Mouse (Mus musculus) liver, embryonic 13.5 days (tissue): ENCODE data around the gene Syne3. TPM values are rescaled to one million over a fixed set of nuclear protein-coding genes. Genes with fewer than 3 reads are reported as not detected.

Experiments used
- ATAC-seq: fragments of 200-750 bp; cut with Nextera tagmentation; 2 replicates; pipeline ENCODE4 v1.8.0; 2017; ENCODE audit warnings: low read depth, mild to moderate bottlenecking, moderate number of reproducible peaks, moderate library complexity
- DNase-seq: peaks from one replicate; pipeline ENCODE4 v3.0.0; 2022
- H3K27ac ChIP-seq: fragments of 300-500 bp; sonication (generic); 2 replicates; pipeline ENCODE4 v1.5.1; 2015; ENCODE audit warnings: moderate library complexity, mild to moderate bottlenecking, inconsistent platforms
- H3K27me3 ChIP-seq: fragments of 300-500 bp; sonication (generic); 2 replicates; pipeline ENCODE4 v1.6.1; 2015; ENCODE audit warnings: mild to moderate bottlenecking, inconsistent platforms
- H3K36me3 ChIP-seq: fragments of 300-500 bp; sonication (generic); 2 replicates; pipeline ENCODE4 v1.6.1; 2015; ENCODE audit warnings: mild to moderate bottlenecking, inconsistent platforms
- H3K4me1 ChIP-seq: fragments of 300-500 bp; sonication (generic); replicated peaks from 2 replicates; pipeline ENCODE4 v1.6.1; 2015; ENCODE audit warnings: inconsistent platforms
- H3K4me2 ChIP-seq: fragments of 300-500 bp; sonication (generic); 2 replicates; pipeline ENCODE4 v1.6.1; 2015; ENCODE audit warnings: inconsistent platforms, mild to moderate bottlenecking, moderate library complexity
- H3K4me3 ChIP-seq: fragments of 300-500 bp; sonication (generic); replicated peaks from 2 replicates; pipeline ENCODE4 v1.5.1; 2015; ENCODE audit warnings: mild to moderate bottlenecking, inconsistent platforms
- H3K9ac ChIP-seq: fragments of 300-500 bp; sonication (generic); 2 replicates; pipeline ENCODE4 v1.6.1; 2015; ENCODE audit warnings: mild to moderate bottlenecking, inconsistent platforms
- H3K9me3 ChIP-seq: fragments of 300-500 bp; sonication (generic); replicated peaks from 2 replicates; pipeline ENCODE4 v1.6.1; 2016; ENCODE audit warnings: inconsistent platforms
- WGBS: fragments of 180-500 bp; shearing (Covaris S2); methylation state at CpG from one replicate; pipeline ENCODE4 v1.1.7; 2015; ENCODE audit not compliant: insufficient replicate concordance; 5-methylcytosine and 5-hydroxymethylcytosine counted together
- polyA plus RNA-seq: library from polyadenylated mRNA; unstranded; fragments of >200 nt; fragmentation: Nextera tagmentation; extraction: Ambion mirVana; gene quantifications from 2 replicates; pipeline ENCODE4 v1.2.1, GENCODE M21; 2015

The Syne3 gene
- polyA plus RNA-seq, 1 experiment from 2014 or later, result 2.0 TPM

- Histone ChIP-seq H3K9ac (no peak overlapping the region), H3K27me3 (no peaks in the 10 kb centered on the region), H3K27ac (no peak overlapping the region), H3K9me3 (no peaks in the 10 kb centered on the region), H3K4me3 (no peak overlapping the region), H3K36me3 (peaks cover 56% of the 10 kb centered on the region), H3K4me1 (peaks cover 10% of the 10 kb centered on the region), H3K4me2 (no peak overlapping the region)
- WGBS, result 73% methylated on average over 9 of the region's 9 CpGs
- DNase-seq, result no peak
- ATAC-seq, result no peak
These were observed 49.6 kb downstream of the Syne3 start for GRCm38 (mm10) chr12:104959966-104960365.

GRCm38 (mm10) chr12:104958263-104958662, 51.3 kb downstream of the Syne3 start:
- Histone ChIP-seq H3K4me2 (no peak overlapping the region), H3K9ac (no peak overlapping the region; the same call in 1 of the 2 replicates), H3K9me3 (no peaks in the 10 kb centered on the region), H3K4me1 (peaks cover 14% of the 10 kb centered on the region), H3K4me3 (no peak overlapping the region), H3K27ac (no peak overlapping the region), H3K27me3 (no peaks in the 10 kb centered on the region), H3K36me3 (peaks cover 63% of the 10 kb centered on the region)
- ATAC-seq, result no peak
- WGBS, result 77% methylated on average over 11 of the region's 11 CpGs
- DNase-seq, result no peak

GRCm38 (mm10) chr12:104957165-104957564, 52.4 kb downstream of the Syne3 start:
- Histone ChIP-seq H3K4me1 (peaks cover 14% of the 10 kb centered on the region), H3K36me3 (peaks cover 64% of the 10 kb centered on the region), H3K4me3 (no peak overlapping the region), H3K9me3 (no peaks in the 10 kb centered on the region), H3K27me3 (no peaks in the 10 kb centered on the region), H3K4me2 (no peak overlapping the region), H3K27ac (no peak overlapping the region), H3K9ac (no peak overlapping the region)
- WGBS, result 98% methylated on average over 1 of the region's 1 CpGs
- no peak for ATAC-seq
- DNase-seq, result no peak

DNA sequence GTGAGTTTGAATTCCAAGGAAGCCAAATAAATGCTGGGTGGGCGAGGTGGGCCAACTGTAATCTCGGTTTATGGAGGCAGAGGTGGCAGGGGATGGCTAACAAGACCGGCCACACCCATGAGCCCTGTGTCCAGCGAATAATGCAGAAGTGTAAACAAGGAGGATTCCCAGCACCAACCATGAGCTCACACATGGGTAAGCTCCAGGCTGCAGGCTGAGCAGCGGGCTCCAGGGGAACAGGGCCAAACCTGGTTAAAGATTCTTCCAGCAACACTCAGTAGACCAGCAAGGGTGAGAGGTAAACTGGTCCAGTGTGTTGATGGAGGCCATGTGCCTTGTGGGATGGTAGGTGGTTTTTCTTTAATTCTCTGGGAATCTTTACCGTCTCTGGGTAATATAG, 53.2 kb downstream of the Syne3 start:
- H3K9me3 ChIP-seq, result no peaks in the 10 kb centered on the region
- H3K27ac ChIP-seq, result no peak overlapping the region; the same call in 1 of the 2 replicates
- DNase-seq (no peak), ATAC-seq (no peak)
- peaks cover 68% of the 10 kb centered on the region for H3K36me3 ChIP-seq
- 74% methylated on average over 6 of the region's 6 CpGs for WGBS
- H3K4me3 ChIP-seq, result no peak overlapping the region
- peaks cover 14% of the 10 kb centered on the region for H3K4me1 ChIP-seq
- H3K4me2 ChIP-seq, result no peak overlapping the region
- no peaks in the 10 kb centered on the region for H3K27me3 ChIP-seq
- H3K9ac ChIP-seq, result no peak overlapping the region

GRCm38 (mm10) chr12:104955003-104955800, 54.4 kb downstream of the Syne3 start:
- peaks cover 9% of the 10 kb centered on the region for H3K4me1 ChIP-seq
- ATAC-seq (no peak), DNase-seq (no peak)
- no peaks in the 10 kb centered on the region for H3K27me3 ChIP-seq
- peaks cover 59% of the 10 kb centered on the region for H3K36me3 ChIP-seq
- no peaks in the 10 kb centered on the region for H3K9me3 ChIP-seq
- H3K9ac ChIP-seq, result no peak overlapping the region
- H3K4me3 ChIP-seq, result no peak overlapping the region
- no peak overlapping the region for H3K4me2 ChIP-seq
- H3K27ac ChIP-seq, result no peak overlapping the region
- 80% methylated on average over 17 of the region's 17 CpGs for WGBS

DNA sequence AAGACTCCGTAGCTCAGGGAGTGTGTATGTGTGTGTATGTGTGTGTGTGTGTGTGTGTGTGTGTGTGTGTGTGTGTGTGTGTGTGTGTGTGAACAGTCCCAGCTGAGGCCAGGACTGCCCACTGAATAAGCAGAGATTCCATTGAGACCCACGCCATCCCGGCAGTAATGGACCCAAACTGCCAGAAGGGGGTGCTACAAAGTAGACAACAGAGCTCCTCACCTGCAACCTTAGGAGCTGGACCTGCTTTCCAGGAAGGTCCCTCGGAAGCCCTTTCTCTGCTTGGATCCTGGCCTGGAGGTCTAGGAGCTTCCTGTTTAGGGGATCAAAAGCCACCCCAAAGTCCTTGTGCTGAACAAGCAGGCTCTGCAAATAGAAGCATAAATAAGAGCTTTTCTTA, 55.7 kb downstream of the Syne3 start:
- Histone ChIP-seq H3K9me3 (no peaks in the 10 kb centered on the region), H3K9ac (no peak overlapping the region), H3K27me3 (no peaks in the 10 kb centered on the region), H3K27ac (no peak overlapping the region), H3K36me3 (peaks cover 48% of the 10 kb centered on the region), H3K4me1 (0 out of 2 replicates have a peak, but pooled peaks cover 3% of the 10 kb centered on the region), H3K4me2 (no peak overlapping the region), H3K4me3 (no peak overlapping the region)
- ATAC-seq (peak; percentile 43), DNase-seq (peak; percentile 38)
- WGBS, result 39% methylated on average over 4 of the region's 4 CpGs

GRCm38 (mm10) chr12:104952458-104952857, 57.2 kb downstream of the Syne3 start:
- ATAC-seq, result peak; percentile 73
- H3K27ac ChIP-seq, result no peak overlapping the region
- 0 out of 2 replicates have a peak, but pooled peaks cover 3% of the 10 kb centered on the region for H3K4me1 ChIP-seq
- H3K9me3 ChIP-seq, result no peaks in the 10 kb centered on the region
- no peaks in the 10 kb centered on the region for H3K27me3 ChIP-seq
- no peak overlapping the region for H3K4me3 ChIP-seq
- H3K9ac ChIP-seq, result no peak overlapping the region
- H3K4me2 ChIP-seq, result no peak overlapping the region
- DNase-seq, result peak; percentile 63
- peaks cover 38% of the 10 kb centered on the region for H3K36me3 ChIP-seq
- 18% methylated on average over 5 of the region's 5 CpGs for WGBS

DNA sequence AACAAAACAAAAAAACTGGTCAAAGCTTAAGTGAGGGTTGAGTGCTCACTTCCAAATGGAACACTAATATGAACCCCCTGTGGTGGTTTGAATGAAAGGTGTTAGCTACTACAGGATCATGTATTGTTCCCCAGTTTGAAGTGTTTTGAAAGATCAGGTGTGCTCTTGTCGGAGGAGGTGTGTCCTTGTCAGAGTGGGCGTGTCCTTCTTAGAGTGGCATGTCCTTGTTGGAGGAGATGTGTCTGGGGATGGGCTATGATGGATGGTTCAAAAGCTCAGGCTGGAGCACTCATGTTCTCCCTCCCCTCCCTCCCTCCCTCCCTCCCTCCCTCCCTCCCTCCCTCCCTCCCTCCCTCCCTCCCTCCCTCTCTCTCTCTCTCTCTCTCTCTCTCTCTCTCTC, 61.7 kb downstream of the Syne3 start:
- Histone ChIP-seq H3K4me3 (no peak overlapping the region), H3K36me3 (peaks cover 35% of the 10 kb centered on the region), H3K27me3 (no peaks in the 10 kb centered on the region), H3K4me1 (no peaks in the 10 kb centered on the region), H3K27ac (no peak overlapping the region), H3K9me3 (no peaks in the 10 kb centered on the region), H3K4me2 (no peak overlapping the region), H3K9ac (no peak overlapping the region)
- ATAC-seq, result no peak
- 61% methylated on average over 2 of the region's 2 CpGs for WGBS
- DNase-seq, result no peak

- Histone ChIP-seq H3K4me3 (no peak overlapping the region), H3K9me3 (no peaks in the 10 kb centered on the region), H3K36me3 (peaks cover 29% of the 10 kb centered on the region), H3K4me1 (no peaks in the 10 kb centered on the region), H3K27me3 (no peaks in the 10 kb centered on the region), H3K4me2 (no peak overlapping the region), H3K27ac (no peak overlapping the region), H3K9ac (no peak overlapping the region)
- ATAC-seq, result no peak
- no peak for DNase-seq
- WGBS, result 87% methylated on average over 6 of the region's 6 CpGs
These were observed 63.4 kb downstream of the Syne3 start for GRCm38 (mm10) chr12:104946231-104946630.

DNA sequence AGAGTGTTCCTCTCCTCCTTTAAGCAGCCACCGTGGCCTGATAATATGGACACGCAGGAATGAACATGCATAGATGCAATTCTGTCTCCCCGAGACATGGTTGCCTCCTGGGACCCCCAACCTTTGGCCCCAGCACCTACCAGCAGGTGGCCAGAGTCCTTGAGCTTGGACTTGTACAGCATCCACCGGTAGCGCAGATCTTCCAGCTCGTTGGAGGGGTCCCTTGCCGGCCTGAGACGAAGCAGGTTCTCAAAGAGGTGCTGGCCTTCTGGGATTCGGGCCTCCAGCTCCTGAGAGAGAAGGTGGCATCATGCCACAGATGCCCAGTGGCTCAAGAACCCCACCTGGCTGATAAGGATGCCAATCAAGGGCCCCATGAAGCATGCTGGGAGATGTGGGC, 69.1 kb downstream of the Syne3 start:
- H3K9me3 ChIP-seq, result no peaks in the 10 kb centered on the region
- H3K4me1 ChIP-seq, result no peaks in the 10 kb centered on the region
- H3K36me3 ChIP-seq, result peaks cover 47% of the 10 kb centered on the region
- H3K27me3 ChIP-seq, result no peaks in the 10 kb centered on the region
- ATAC-seq (no peak), DNase-seq (no peak)
- H3K27ac ChIP-seq, result no peak overlapping the region
- H3K9ac ChIP-seq, result no peak overlapping the region
- no peak overlapping the region for H3K4me2 ChIP-seq
- WGBS, result 86% methylated on average over 9 of the region's 9 CpGs
- no peak overlapping the region for H3K4me3 ChIP-seq

- Histone ChIP-seq H3K27me3 (no peaks in the 10 kb centered on the region), H3K4me1 (no peaks in the 10 kb centered on the region), H3K36me3 (peaks cover 47% of the 10 kb centered on the region), H3K4me2 (no peak overlapping the region), H3K27ac (no peak overlapping the region), H3K4me3 (no peak overlapping the region), H3K9ac (no peak overlapping the region), H3K9me3 (no peaks in the 10 kb centered on the region)
- 34% methylated on average over 4 of the region's 4 CpGs for whole genome bisulfite sequencing
- ATAC-seq (no peak), DNase-seq (no peak)
These were observed 69.6 kb downstream of the Syne3 start for GRCm38 (mm10) chr12:104940027-104940386.
